Mouse (Mus musculus): ENCODE measurements around the gene Srd5a1. TPM values are rescaled to one million over a fixed set of nuclear protein-coding genes. Genes with fewer than 3 reads are reported as not detected.

Gene Srd5a1
- polyA plus RNA-seq, 1 experiment from 2014 or later, result 8.7 TPM

- no peaks in the 10 kb centered on the region for H3K9me3 ChIP-seq (ENCODE audit: control insufficient read depth, low read length)
- no peak for ATAC-seq (ENCODE audit: insufficient number of reproducible peaks, insufficient read depth, low FRiP score, low read depth)
- H3K27me3 ChIP-seq (ENCODE audit: control insufficient read depth, insufficient read depth, low read length), result 0 out of 2 replicates have a peak, but pooled peaks cover 4% of the 10 kb centered on the region
- no peak overlapping the region for H3K4me3 ChIP-seq (ENCODE audit: control insufficient read depth in 1 of 2, insufficient read depth in 1 of 2, low read depth in 1 of 2, low read length in 2 of 2)
- no peaks in the 10 kb centered on the region for H3K36me3 ChIP-seq (ENCODE audit: control insufficient read depth, insufficient read depth, low read length)
- peaks cover 12 to 24% of the 10 kb centered on the region in 2 experiments for H3K4me1 ChIP-seq (ENCODE audit: control insufficient read depth in 2 of 2, insufficient read depth in 2 of 2, low read length in 2 of 2)
- H3K9ac ChIP-seq (ENCODE audit: low read length), result no peak overlapping the region
- no peak overlapping the region for H3K27ac ChIP-seq (replicated peaks in 1 of 2; ENCODE audit: control insufficient read depth in 1 of 2, insufficient read depth in 1 of 2, low read depth in 2 of 2, low read length in 2 of 2)
- 82% methylated on average over 6 of the region's 6 CpGs for whole genome bisulfite sequencing
- no peak overlapping the region for H3K4me2 ChIP-seq (ENCODE audit: low read length)
Observed at GRCm38 (mm10) chr13:69558098-69558660, 53.1 kb downstream of the Srd5a1 start.

DNA sequence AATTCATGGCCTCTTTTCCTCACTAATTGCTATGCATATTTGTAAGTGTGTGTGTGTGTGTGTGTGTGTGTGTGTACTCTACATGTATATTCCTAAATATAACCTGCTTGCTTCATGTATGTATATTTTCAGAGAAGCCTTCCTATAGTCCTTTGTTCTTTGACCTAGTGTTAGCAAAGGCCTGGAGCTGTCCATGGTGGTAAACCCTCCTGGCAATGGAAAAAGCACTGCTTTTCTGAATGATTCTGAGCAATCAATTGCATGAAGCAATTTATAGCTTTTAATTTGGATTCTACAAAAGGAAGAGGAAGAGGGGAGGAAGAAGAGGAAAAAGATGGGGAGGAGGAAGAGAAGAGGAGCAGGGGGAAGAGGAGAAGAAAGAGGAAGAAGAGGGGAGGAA lies 54.5 kb downstream of the Srd5a1 start:
- H3K27me3 ChIP-seq (ENCODE audit: control insufficient read depth, insufficient read depth, low read length), result 0 out of 2 replicates have a peak, but pooled peaks cover 4% of the 10 kb centered on the region
- H3K9ac ChIP-seq (ENCODE audit: low read length), result no peak overlapping the region
- H3K27ac ChIP-seq (replicated peaks in 1 of 2; ENCODE audit: control insufficient read depth in 1 of 2, insufficient read depth in 1 of 2, low read depth in 2 of 2, low read length in 2 of 2), result no peak overlapping the region
- H3K36me3 ChIP-seq (ENCODE audit: control insufficient read depth, insufficient read depth, low read length), result no peaks in the 10 kb centered on the region
- H3K4me1 ChIP-seq (ENCODE audit: control insufficient read depth in 2 of 2, insufficient read depth in 2 of 2, low read length in 2 of 2), result peaks cover 5 to 15% of the 10 kb centered on the region in 2 experiments
- H3K9me3 ChIP-seq (ENCODE audit: control insufficient read depth, low read length), result no peaks in the 10 kb centered on the region
- H3K4me2 ChIP-seq (ENCODE audit: low read length), result no peak overlapping the region
- ATAC-seq (ENCODE audit: insufficient number of reproducible peaks, insufficient read depth, low FRiP score, low read depth), result no peak
- no peak overlapping the region for H3K4me3 ChIP-seq (ENCODE audit: control insufficient read depth in 1 of 2, insufficient read depth in 1 of 2, low read depth in 1 of 2, low read length in 2 of 2)

GRCm38 (mm10) chr13:69555957-69556482 lies 55.2 kb downstream of the Srd5a1 start:
- WGBS, result 66% methylated on average over 6 of the region's 6 CpGs
- Histone ChIP-seq H3K27me3 (ENCODE audit: control insufficient read depth, insufficient read depth, low read length) (peaks cover 7% of the 10 kb centered on the region; the same call in 1 of the 2 replicates), H3K4me1 (ENCODE audit: control insufficient read depth in 2 of 2, insufficient read depth in 2 of 2, low read length in 2 of 2) (peaks cover 5 to 15% of the 10 kb centered on the region in 2 experiments), H3K4me3 (ENCODE audit: control insufficient read depth in 1 of 2, insufficient read depth in 1 of 2, low read depth in 1 of 2, low read length in 2 of 2) (no peak overlapping the region), H3K27ac (replicated peaks in 1 of 2; ENCODE audit: control insufficient read depth in 1 of 2, insufficient read depth in 1 of 2, low read depth in 2 of 2, low read length in 2 of 2) (no peak overlapping the region), H3K9me3 (ENCODE audit: control insufficient read depth, low read length) (no peaks in the 10 kb centered on the region), H3K36me3 (ENCODE audit: control insufficient read depth, insufficient read depth, low read length) (no peaks in the 10 kb centered on the region), H3K9ac (ENCODE audit: low read length) (no peak overlapping the region), H3K4me2 (ENCODE audit: low read length) (no peak overlapping the region)
- ATAC-seq (ENCODE audit: insufficient number of reproducible peaks, insufficient read depth, low FRiP score, low read depth), result no peak

- Histone ChIP-seq H3K9me3 (ENCODE audit: control insufficient read depth, low read length) (no peaks in the 10 kb centered on the region), H3K4me2 (ENCODE audit: low read length) (no peak overlapping the region), H3K27me3 (ENCODE audit: control insufficient read depth, insufficient read depth, low read length) (peaks cover 8% of the 10 kb centered on the region; the same call in 1 of the 2 replicates), H3K27ac (replicated peaks in 1 of 2; ENCODE audit: control insufficient read depth in 1 of 2, insufficient read depth in 1 of 2, low read depth in 2 of 2, low read length in 2 of 2) (no peak overlapping the region), H3K4me3 (ENCODE audit: control insufficient read depth in 1 of 2, insufficient read depth in 1 of 2, low read depth in 1 of 2, low read length in 2 of 2) (no peak overlapping the region), H3K4me1 (ENCODE audit: control insufficient read depth in 2 of 2, insufficient read depth in 2 of 2, low read length in 2 of 2) (peaks cover 3 to 11% of the 10 kb centered on the region in 2 experiments), H3K9ac (ENCODE audit: low read length) (no peak overlapping the region), H3K36me3 (ENCODE audit: control insufficient read depth, insufficient read depth, low read length) (no peaks in the 10 kb centered on the region)
- no peak for ATAC-seq (ENCODE audit: insufficient number of reproducible peaks, insufficient read depth, low FRiP score, low read depth)
- whole genome bisulfite sequencing, result 23% methylated on average over 8 of the region's 8 CpGs
Observed at GRCm38 (mm10) chr13:69555045-69555444, 56.2 kb downstream of the Srd5a1 start.

DNA sequence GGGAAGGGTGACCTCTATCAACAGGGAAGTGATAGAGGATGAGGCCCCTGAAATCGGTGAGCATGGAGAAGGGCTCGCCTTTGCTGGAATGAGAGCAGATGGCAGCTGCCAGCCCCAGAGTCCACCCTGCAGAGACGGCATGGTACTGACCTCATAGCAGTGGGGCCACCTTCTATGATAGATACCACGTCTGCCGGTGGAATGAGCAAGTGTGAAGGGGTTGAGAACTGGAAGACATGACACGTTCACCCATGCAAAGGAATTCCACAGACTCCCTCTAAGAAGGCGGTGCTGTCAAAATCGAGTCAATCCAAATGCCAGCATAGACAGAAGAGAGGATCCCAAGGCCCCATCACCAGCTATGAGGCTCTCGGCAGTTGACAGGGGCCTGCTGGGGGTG lies 57.0 kb downstream of the Srd5a1 start:
- 59% methylated on average over 9 of the region's 9 CpGs for WGBS
- Histone ChIP-seq H3K27me3 (ENCODE audit: control insufficient read depth, insufficient read depth, low read length) (peaks cover 8% of the 10 kb centered on the region; the same call in 1 of the 2 replicates), H3K4me1 (ENCODE audit: control insufficient read depth in 2 of 2, insufficient read depth in 2 of 2, low read length in 2 of 2) (peaks cover under 1 to 3% of the 10 kb centered on the region in 2 experiments; a peak in 2 of 4 replicates), H3K9me3 (ENCODE audit: control insufficient read depth, low read length) (no peaks in the 10 kb centered on the region), H3K4me3 (ENCODE audit: control insufficient read depth in 1 of 2, insufficient read depth in 1 of 2, low read depth in 1 of 2, low read length in 2 of 2) (no peak overlapping the region), H3K36me3 (ENCODE audit: control insufficient read depth, insufficient read depth, low read length) (no peaks in the 10 kb centered on the region), H3K9ac (ENCODE audit: low read length) (no peak overlapping the region), H3K27ac (replicated peaks in 1 of 2; ENCODE audit: control insufficient read depth in 1 of 2, insufficient read depth in 1 of 2, low read depth in 2 of 2, low read length in 2 of 2) (no peak overlapping the region), H3K4me2 (ENCODE audit: low read length) (no peak overlapping the region)
- no peak for ATAC-seq (ENCODE audit: insufficient number of reproducible peaks, insufficient read depth, low FRiP score, low read depth)

DNA sequence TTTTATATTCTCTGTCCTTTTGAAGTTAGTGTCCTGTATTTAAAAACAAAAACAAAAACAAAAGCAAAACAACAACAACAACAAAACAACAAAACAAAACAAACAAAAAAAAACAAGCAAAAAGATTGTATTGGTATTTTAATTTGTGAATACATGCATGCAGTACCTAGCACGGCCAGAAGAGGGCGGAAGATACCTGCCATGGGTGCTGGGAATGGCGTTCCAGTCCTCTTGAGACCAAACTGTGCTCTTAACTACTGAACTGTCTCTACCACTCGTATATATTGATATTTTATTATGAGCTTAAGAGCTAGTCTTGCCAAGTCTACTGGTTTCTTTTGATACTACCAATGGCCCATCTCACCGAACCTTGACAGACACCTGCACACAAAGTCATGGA lies 58.2 kb downstream of the Srd5a1 start:
- H3K9ac ChIP-seq (ENCODE audit: low read length), result no peak overlapping the region
- no peak overlapping the region for H3K27ac ChIP-seq (replicated peaks in 1 of 2; ENCODE audit: control insufficient read depth in 1 of 2, insufficient read depth in 1 of 2, low read depth in 2 of 2, low read length in 2 of 2)
- no peaks in the 10 kb centered on the region for H3K36me3 ChIP-seq (ENCODE audit: control insufficient read depth, insufficient read depth, low read length)
- H3K4me1 ChIP-seq (ENCODE audit: control insufficient read depth in 2 of 2, insufficient read depth in 2 of 2, low read length in 2 of 2), result no peaks in the 10 kb centered on the region; a peak in 1 of 4 replicates
- H3K4me3 ChIP-seq (ENCODE audit: control insufficient read depth in 1 of 2, insufficient read depth in 1 of 2, low read depth in 1 of 2, low read length in 2 of 2), result no peak overlapping the region
- 19% methylated on average over 5 of the region's 5 CpGs for WGBS
- ATAC-seq (ENCODE audit: insufficient number of reproducible peaks, insufficient read depth, low FRiP score, low read depth), result no peak
- no peaks in the 10 kb centered on the region for H3K9me3 ChIP-seq (ENCODE audit: control insufficient read depth, low read length)
- H3K4me2 ChIP-seq (ENCODE audit: low read length), result no peak overlapping the region
- peaks cover 8% of the 10 kb centered on the region; the same call in 1 of the 2 replicates for H3K27me3 ChIP-seq (ENCODE audit: control insufficient read depth, insufficient read depth, low read length)

DNA sequence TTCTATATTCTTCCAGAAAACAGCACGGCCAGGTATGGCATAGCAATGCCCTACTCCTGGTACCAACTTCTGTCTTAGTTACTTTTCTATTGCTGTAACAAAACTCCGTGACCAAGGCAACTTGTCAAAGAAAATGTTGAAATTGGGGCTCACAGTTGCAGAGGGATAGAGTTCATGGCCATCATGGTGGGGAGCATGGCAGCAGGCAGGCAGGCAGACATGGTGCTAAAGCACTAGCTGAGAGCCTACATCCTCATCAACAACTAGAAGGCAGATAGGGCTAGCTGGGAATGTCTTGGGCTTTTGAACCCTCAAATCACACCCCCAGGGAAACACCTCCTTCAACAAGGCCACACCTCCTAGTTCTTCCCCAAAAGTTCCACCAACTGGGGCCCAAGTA lies 60.4 kb downstream of the Srd5a1 start:
- no peaks in the 10 kb centered on the region for H3K9me3 ChIP-seq (ENCODE audit: control insufficient read depth, low read length)
- WGBS, result 71% methylated on average over 2 of the region's 2 CpGs

More for the DNA sequence above, 60.4 kb downstream of the Srd5a1 start:
- Histone ChIP-seq H3K4me2 (ENCODE audit: low read length) (no peak overlapping the region), H3K4me3 (ENCODE audit: control insufficient read depth in 1 of 2, insufficient read depth in 1 of 2, low read depth in 1 of 2, low read length in 2 of 2) (no peak overlapping the region), H3K4me1 (ENCODE audit: control insufficient read depth in 2 of 2, insufficient read depth in 2 of 2, low read length in 2 of 2) (peaks cover 2% of the 10 kb centered on the region in 2 experiments; a peak in 1 of 4 replicates), H3K36me3 (ENCODE audit: control insufficient read depth, insufficient read depth, low read length) (no peaks in the 10 kb centered on the region), H3K9ac (ENCODE audit: low read length) (no peak overlapping the region), H3K27ac (replicated peaks in 1 of 2; ENCODE audit: control insufficient read depth in 1 of 2, insufficient read depth in 1 of 2, low read depth in 2 of 2, low read length in 2 of 2) (no peak overlapping the region), H3K27me3 (ENCODE audit: control insufficient read depth, insufficient read depth, low read length) (peaks cover 4% of the 10 kb centered on the region; the same call in 1 of the 2 replicates)
- no peak for ATAC-seq (ENCODE audit: insufficient number of reproducible peaks, insufficient read depth, low FRiP score, low read depth)

Data from heart, embryonic 14.5 days (tissue).